Mouse (Mus musculus): ENCODE measurements around the gene Ppp1ca.

Ppp1ca gene

DNA sequence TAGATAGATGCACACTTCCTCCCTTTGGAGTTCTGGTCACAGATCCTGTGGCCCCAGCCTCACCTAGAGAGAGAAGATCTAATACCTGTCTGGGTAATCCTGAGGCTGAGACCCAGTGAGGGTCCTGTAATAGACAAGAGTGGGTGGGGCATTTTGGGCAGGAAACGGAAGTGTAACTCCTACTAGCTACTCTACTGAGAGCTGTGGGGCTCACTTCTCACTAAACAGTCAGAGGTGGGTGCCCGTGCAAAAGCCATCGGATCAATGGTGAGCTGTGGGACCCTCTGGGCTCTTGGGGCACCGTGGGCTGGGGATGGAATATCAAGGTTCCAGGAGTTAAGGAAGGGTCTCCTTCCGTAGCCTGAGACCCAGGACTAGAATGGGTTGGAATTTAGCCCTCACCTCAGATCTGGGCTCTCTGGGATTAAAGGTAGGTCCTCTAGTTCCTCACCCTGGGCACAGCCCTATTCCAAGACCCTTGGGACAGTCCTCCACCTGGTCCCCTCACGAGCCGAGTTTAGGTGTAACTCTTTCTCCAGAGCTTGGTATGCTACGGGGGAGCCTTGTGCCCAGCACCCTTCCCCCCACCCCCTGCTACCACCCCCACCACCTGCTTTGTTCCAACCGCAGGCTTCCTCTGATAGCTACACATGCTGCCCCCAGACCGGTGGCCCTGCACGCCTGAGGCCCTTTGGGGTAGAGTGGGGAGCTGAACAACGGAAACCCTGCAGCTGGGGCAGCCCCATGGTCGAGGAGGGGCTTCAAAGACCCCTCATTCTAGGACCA is 37.2 kb upstream of the Ppp1ca start:
- DNase-seq (ENCODE audit: low read depth, low spot score) = no peak

DNA sequence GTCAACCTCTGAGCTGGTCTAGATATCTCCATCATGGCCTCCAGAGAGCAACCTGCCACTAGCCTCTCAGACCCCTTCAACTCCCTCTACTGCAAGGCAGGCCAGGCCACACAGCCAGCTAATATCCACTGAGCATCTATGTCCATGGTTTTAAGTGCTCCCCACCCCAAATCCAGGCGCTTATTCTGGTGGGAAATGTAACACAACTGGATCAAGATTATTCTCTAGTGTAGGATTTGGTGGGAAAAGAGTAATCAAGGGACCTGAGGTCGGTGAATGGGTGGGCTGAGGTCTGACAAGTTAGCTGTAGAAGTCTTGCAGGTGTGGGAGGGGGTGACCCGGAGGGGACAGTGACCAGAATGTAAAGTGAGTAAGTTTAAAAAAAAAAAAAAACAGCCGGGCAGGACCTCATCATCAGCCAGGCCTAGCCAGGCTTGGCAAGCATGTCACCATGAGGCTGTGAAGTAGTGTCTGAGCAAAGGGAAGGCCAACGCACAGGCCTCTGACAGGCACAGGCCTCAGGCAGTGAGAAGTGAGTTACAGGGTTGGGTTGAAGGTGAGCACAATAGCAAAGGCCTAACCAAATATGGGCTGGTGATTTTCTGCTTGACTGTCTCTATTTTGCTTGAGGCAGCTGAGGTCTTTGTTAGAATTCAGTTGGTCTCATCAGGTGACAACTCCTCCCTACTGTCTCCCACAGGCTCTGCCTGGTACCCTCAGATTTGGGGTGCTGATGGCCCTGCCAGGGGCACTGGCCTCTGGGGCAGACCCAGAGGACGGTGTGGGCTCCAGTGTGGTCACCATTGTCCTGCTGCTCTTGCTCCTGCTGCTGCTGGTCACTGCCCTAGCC is 36.4 kb upstream of the Ppp1ca start:
- no peak for DNase-seq (ENCODE audit: low read depth, low spot score)

DNA sequence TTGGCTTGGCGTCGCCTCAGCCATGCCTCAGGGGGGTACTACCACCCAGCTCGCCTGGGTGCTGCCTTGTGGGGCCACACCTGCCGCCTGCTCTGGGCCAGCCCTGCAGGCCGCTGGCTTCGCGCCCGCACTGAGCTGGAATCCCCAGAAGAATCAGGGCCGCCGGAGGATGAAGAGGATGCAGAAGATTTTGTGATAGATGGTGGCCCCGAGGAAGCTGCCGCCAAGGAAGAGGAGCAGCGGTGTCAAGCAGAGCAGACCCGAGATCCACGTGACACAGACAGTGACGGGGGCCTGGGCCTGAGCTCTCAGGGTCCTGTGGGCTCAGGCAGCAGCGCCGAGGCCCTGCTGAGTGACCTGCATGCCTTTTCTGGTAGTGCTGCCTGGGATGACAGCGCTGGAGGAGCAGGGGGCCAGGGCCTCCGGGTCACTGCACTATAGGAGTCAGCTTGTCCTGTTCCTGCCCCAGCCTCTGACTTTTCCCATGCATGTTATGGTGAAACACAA is 35.7 kb upstream of the Ppp1ca start:
- no peak for DNase-seq (ENCODE audit: low read depth, low spot score)

DNA sequence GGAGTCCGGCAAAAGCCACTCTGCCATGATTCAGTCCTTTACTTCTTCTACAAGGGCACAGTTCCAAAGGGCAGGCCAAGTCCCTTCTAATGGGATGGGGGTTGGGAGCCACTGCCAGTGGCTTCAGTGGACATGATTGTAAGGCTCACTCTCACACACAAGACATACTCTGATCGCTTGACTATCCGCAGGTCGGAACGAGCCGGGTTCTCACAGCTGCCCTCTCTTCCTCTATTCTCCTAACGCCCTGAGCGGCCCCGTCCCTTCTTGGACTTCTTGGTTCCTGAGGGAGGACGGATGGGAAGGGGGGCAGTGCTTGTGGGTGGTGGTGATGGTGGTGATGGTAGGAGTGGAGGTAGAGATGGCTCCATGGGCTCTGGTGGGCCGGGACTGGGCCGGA is 35.1 kb upstream of the Ppp1ca start:
- no peak for DNase-seq (ENCODE audit: low read depth, low spot score)

DNA sequence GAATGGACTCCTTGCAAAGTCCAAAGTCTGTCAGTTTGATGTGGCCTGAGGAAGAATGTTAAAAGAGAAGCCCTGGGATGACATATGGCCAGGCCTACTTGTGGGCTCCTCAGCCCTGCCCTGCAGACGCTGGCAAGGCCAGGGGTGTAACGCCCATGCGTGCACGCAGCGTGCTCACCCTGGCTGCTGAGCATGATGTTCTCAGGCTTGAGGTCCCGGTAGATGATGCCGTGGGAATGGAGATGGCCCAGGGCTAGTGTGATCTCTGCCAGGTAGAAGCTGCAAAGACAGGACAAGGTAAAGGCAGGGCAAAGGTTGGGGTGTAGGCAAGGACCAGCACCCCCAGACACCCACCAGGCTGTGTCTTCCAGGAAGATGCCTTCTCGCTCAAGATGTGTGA is 32.8 kb upstream of the Ppp1ca start:
- no peak for DNase-seq (ENCODE audit: low read depth, low spot score)

DNA sequence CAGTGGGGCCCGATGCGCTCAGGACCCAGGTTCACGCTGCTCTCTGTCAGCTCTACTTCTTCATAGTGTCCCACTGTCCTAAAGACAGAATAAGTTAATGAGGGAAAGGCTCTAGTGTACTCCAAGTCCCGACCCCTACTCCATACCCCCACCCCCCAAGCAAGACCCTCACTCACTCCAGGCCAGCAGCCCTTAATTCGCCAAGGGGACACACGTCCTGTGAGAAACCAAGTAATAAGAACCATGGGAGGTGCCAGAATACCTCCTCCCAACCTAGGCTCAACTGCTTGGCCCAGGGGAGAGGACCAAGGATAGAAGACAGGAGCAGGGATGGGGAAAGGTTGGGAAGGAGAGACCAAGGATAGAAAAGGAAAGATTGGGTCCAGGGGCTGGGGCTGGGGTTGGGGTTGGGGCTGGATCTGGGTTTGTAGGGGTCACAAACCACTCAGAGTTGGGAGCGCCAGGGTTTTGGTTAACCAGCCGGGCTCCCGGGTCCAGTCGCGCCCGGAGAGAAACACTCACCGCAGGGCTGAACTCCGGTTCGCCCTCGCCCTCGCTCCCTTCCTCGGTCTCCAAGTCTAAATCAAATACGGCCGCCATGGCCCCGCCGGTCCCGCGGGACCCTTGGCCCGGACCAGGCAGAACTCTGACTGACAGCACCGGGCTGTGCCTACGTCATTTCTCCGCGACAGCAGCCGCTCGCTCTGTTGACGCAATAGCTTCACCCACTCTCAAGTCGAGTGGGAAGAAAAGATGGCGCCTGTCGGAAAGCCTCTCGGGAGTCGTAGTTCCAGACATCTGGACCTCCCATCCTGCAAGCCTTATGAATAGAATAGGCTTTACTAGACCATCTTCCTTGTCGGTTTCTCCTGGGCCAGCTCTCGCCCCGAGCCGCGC is 29.0 kb upstream of the Ppp1ca start, which contains the start of gene Rps6kb2:
Rps6kb2 (minus strand) TSS at position 709 of the 897 bp plus-strand sequence.
- peak; percentile 94 for DNase-seq (ENCODE audit: low read depth, low spot score)

- no peak for DNase-seq (ENCODE audit: low read depth, low spot score)
Measured at GRCm38 (mm10) chr19:4163543-4163887, 28.4 kb upstream of the Ppp1ca start.

DNA sequence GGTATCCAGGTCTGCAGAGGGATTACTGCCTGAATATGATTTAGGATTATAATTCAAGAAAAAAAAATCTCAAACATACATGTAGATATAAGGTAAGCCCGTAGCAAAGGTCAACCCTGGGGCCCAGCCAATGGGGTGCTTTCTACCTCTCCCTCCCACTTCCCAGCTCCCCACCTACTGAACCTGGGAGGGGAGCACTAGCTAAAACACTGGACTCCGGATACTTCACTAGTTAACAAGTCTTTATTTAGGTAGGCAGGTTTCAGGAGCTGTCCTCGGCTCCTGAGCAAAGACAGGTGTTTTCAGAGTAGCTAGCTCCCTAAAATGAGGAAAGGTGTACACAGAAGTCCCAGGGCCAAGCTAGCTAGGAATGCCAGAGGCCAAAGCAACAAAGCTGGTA is 27.8 kb upstream of the Ppp1ca start:
- DNase-seq (ENCODE audit: low read depth, low spot score) = no peak

DNA sequence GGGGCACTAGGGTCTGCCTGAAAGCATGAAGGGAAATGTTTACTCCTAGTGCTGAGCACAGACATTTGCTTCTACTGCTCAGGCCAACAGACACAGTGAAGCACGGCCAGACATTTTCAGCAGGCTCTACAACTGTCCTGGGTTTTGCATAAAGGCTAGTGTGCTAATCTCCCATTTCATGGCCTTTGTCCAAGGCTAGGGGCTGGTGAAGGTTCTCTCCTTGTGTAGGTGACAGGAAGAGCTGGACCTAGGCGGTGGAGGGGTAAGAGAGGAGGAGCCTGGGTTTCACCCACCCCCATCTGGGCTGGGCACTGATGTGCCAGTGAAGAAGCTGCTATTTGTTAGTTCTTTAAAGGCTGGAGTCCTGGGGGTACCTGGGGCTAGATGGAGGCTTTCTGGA is 27.1 kb upstream of the Ppp1ca start:
- DNase-seq (ENCODE audit: low read depth, low spot score) = no peak

GRCm38 (mm10) chr19:4166678-4167476 is 25.0 kb upstream of the Ppp1ca start:
- DNase-seq (ENCODE audit: low read depth, low spot score) = no peak

DNA sequence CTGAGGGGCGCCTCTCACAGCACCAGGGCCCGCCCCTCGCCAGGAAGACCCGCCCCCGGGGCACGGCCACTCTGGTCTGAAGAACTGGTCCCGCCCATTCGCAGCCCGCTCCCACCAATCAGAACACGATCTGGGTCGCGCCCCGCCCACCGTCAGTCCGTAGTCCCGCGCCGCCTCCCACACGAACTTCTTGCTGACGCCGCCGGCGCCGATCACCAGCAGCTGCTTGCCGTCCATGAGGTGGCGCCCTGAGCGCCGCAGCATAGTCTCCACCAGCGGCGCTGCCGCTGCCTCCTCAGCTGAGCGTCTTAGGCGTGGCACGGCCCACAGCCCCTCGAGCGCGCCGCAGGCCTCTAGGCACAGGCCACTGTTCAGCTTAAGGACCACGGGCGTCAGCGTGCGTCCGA is 22.5 kb upstream of the Ppp1ca start:
- DNase-seq (ENCODE audit: low read depth, low spot score) = peak; percentile 98

DNA sequence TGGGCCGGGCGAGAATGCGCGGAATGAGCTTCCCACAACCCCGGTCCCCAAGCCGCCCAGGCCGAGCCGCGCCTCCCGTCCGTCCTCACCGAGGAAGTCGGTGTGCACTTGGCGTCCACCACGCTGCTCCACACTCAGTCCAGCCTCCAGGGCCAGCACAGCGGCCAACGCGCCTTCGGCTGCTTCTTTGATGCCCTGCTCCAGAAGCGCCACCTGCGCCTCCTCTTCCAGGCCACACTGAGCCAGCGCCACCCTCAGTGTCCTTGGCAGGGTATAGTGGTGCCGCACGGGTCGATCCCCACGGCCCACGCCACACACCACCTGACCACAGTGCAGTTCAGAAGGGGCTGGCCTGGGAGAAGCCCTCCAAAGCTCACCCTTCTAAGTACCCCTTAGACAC is 22.1 kb upstream of the Ppp1ca start:
- no peak for DNase-seq (ENCODE audit: low read depth, low spot score)

DNA sequence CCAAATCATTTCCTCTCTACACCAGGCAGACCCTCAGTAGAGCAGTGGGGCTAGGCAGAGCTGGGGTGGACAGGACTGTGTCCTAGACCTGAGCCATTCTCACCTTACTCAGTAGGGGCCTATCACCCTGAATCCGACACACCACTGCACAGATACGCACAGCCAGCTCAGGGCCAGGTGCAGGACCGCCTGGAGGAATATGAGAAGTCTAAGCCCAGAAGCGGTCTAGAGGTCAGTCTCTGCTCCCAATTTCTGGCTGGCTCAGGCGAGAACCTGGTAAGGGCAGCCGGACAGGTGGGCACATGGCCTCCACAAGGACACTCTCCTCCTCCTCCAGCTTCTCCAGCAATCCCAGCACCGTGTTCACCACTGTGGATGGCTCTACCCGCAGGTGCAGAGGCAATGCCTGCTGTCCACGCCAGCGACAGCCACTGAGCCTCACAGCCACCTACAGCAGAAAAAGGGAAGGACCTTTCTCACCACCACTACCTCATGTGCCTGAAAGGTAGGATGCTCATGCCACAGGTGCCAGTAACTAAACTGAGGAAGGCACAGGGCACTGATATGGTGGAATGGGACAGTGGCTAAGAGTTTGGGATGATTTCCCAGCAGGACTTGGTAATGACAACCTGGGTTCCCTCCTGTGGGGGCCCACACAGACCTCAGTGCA is 21.0 kb upstream of the Ppp1ca start:
- no peak for DNase-seq (ENCODE audit: low read depth, low spot score)

GRCm38 (mm10) chr19:4171393-4172290 is 20.2 kb upstream of the Ppp1ca start:
- DNase-seq (ENCODE audit: low read depth, low spot score) = no peak

DNA sequence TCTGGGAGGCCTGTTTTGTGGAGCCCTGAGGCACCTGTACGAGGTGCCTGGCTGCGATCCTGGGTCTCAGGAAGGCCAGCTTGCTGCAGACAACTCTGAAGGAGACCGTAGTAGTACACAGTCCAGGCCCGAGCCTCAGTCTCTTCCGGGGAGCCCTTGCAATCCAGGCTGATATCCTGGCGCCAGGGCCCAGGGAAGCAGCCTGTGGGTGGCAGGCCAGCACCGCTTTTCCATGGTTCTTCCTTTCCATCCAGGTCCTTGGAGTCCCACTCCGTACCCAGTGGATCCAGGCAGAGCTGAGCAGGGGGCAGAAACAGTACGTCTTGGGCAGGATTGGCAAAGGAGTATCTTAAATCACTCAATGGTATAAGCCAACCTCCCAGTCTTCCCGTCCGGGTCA is 18.9 kb upstream of the Ppp1ca start:
- DNase-seq (ENCODE audit: low read depth, low spot score) = no peak

GRCm38 (mm10) chr19:4175368-4175947 is 16.4 kb upstream of the Ppp1ca start, which contains the start of gene Carns1:
Gene Carns1 (minus strand): TSS chr19:4175479.
- DNase-seq (ENCODE audit: low read depth, low spot score) = no peak

- DNase-seq (ENCODE audit: low read depth, low spot score) = no peak
Measured at GRCm38 (mm10) chr19:4180411-4180810, 11.5 kb upstream of the Ppp1ca start.

GRCm38 (mm10) chr19:4181892-4182291 is 10.0 kb upstream of the Ppp1ca start:
- DNase-seq (ENCODE audit: low read depth, low spot score) = no peak

- DNase-seq (ENCODE audit: low read depth, low spot score) = no peak
Measured at GRCm38 (mm10) chr19:4183689-4184088, 8.2 kb upstream of the Ppp1ca start.

Measured in forelimb bud, embryonic 11.5 days (tissue).